Mouse (Mus musculus): Measurements from ENCODE around the gene Arid1b. TPM values are rescaled to one million over a fixed set of nuclear protein-coding genes. Genes with fewer than 3 reads are reported as not detected.

Arid1b gene
- total and polyA plus RNA-seq, 3 experiments: 6.1 to 12.4 (median 9.7) TPM

DNA sequence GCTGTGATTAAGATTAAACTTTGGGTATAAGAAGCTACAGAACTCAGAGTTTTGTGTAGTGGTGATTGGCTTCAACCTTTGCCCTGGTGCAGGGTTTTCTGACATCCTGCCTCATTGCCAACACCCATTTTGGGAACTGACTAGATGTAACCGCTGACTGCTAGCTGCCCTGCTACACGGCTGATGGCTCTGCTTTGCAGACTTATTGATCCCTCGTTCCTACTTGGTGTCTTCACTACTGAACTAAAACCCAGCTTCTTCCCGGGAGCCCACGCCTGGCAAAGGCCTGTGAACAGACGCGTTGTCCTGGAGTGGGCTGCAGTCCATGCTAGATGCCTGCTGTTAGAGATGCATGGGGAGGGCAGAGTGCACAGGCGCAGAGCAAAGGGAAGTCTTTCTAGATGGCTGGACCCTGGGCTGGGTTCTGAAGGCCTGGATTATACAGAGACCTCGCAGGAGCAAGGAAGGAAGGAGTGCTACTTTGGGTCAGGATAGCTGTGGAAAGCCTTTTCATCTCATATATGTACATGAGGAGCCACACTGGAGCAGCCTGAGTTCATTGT is 210.1 kb downstream of the Arid1b start:
- Histone ChIP-seq H3K27me3 (replicated peaks) (no peaks in the 10 kb centered on the region), H3K36me3 (replicated peaks in 1 of 2; ENCODE audit: control insufficient read depth in 1 of 2, insufficient read depth in 1 of 2, low read length in 1 of 2) (peaks cover 0 to 40% of the 10 kb centered on the region in 2 experiments), H3K4me2 (ENCODE audit: insufficient read depth, low read depth, poor library complexity, severe bottlenecking) (no peak overlapping the region), H3K4me3 (replicated peaks in 1 of 3; ENCODE audit: low read depth in 2 of 3, low read length in 2 of 3, poor library complexity in 1 of 3) (no peak overlapping the region), H3K79me2 (replicated peaks; ENCODE audit: control insufficient read depth, extremely low read depth, insufficient read depth, poor library complexity, severe bottlenecking) (no peaks in the 10 kb centered on the region), H3K27ac (ENCODE audit: insufficient read depth, low read depth) (no peak overlapping the region), H3K9ac (ENCODE audit: insufficient read depth, low read depth) (no peak overlapping the region), H3K4me1 (ENCODE audit: control insufficient read depth in 1 of 2, insufficient read depth in 2 of 2) (peaks cover 0 to 31% of the 10 kb centered on the region in 2 experiments; a peak in 3 of 4 replicates), H3K9me3 (replicated peaks; ENCODE audit: low read length) (no peaks in the 10 kb centered on the region)
- no peak for DNase-seq (ENCODE audit: extremely low read depth)
- TF ChIP-seq CHD2 (IDR thresholded peaks at IDR 0.05; ENCODE audit: low read length) (no peak), MYC (IDR thresholded peaks at IDR 0.05; ENCODE audit: low read depth, low read length) (no peak), MAX (IDR thresholded peaks at IDR 0.05; ENCODE audit: low read length) (no peak), ZNF384 (IDR thresholded peaks at IDR 0.05; ENCODE audit: low read depth, low read length) (no peak), ZMIZ1 (IDR thresholded peaks at IDR 0.05; ENCODE audit: low read depth, low read length) (no peak), CHD1 (IDR thresholded peaks at IDR 0.05; ENCODE audit: low read depth, low read length) (no peak), RAD21 (IDR thresholded peaks at IDR 0.05; ENCODE audit: low read depth, low read length) (no peak), HCFC1 (IDR thresholded peaks at IDR 0.05; ENCODE audit: low read depth, low read length) (no peak), MAFK (IDR thresholded peaks at IDR 0.05; ENCODE audit: insufficient replicate concordance, low read length) (no peak), POLR2AphosphoS2 (IDR thresholded peaks at IDR 0.05; ENCODE audit: low read depth, low read length) (no peak), RCOR1 (conservative IDR thresholded peaks at IDR 0.05; ENCODE audit: low read depth, low read length) (no peak)
- in situ Hi-C loops (cut with MboI; ENCODE audit: low pct_ligation_motif_present, low pct_unique_long_range_greater_than_20kb, low sequenced_read_pairs) (no loop called here), dilution Hi-C loops (cut with MboI; ENCODE audit: extremely low pct_ligation_motif_present, extremely low pct_unique_long_range_greater_than_20kb, low sequenced_read_pairs) (no loop called here)

DNA sequence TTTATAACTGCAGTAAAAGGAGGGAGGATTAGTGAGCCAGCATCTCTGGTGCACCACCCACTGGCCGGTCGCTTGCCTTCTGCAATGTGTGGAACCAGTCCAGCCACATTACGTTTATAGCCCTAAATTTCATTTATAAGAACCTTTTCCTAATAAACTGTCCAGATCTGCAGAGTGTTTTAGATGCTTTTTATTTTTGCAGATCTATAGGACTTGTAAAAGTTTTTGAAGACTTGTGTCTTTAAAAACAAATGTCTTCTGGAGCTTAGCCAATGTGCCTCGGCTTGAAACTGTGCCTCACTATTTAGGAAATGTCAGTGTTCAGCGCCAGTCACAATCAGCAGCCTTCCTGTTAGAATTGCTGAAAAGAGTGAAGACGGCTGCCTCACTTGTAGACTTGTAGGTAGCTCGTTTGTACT is 211.0 kb downstream of the Arid1b start:
- H3K9me3 ChIP-seq (replicated peaks; ENCODE audit: low read length): no peaks in the 10 kb centered on the region
- no peak for DNase-seq (ENCODE audit: extremely low read depth)
- TF ChIP-seq RCOR1 (conservative IDR thresholded peaks at IDR 0.05; ENCODE audit: low read depth, low read length): no peak
- no peak for TF ChIP-seq MYC (IDR thresholded peaks at IDR 0.05; ENCODE audit: low read depth, low read length)
- no peak for TF ChIP-seq TCF12 (IDR thresholded peaks at IDR 0.05; ENCODE audit: low read depth, low read length)
- TF ChIP-seq POLR2A (IDR thresholded peaks at IDR 0.05; ENCODE audit: low read depth, low read length): no peak
- no peak for TF ChIP-seq GABPA (IDR thresholded peaks at IDR 0.05; ENCODE audit: insufficient replicate concordance, low read depth, low read length)
- no peak for TF ChIP-seq ZNF384 (IDR thresholded peaks at IDR 0.05; ENCODE audit: low read depth, low read length)
- TF ChIP-seq IRF4 (IDR thresholded peaks at IDR 0.05; ENCODE audit: low read depth, low read length): no peak
- TF ChIP-seq CHD1 (IDR thresholded peaks at IDR 0.05; ENCODE audit: low read depth, low read length): no peak
- TF ChIP-seq HCFC1 (IDR thresholded peaks at IDR 0.05; ENCODE audit: low read depth, low read length): no peak
- TF ChIP-seq RAD21 (IDR thresholded peaks at IDR 0.05; ENCODE audit: low read depth, low read length): no peak
- TF ChIP-seq EP300 (IDR thresholded peaks at IDR 0.05; ENCODE audit: low read length): no peak
- no peak for TF ChIP-seq E2F4 (IDR thresholded peaks at IDR 0.05; ENCODE audit: insufficient replicate concordance, low read depth, low read length)
- no peak for TF ChIP-seq CHD2 (IDR thresholded peaks at IDR 0.05; ENCODE audit: low read length)
- no peak for TF ChIP-seq ELF1 (IDR thresholded peaks at IDR 0.05; ENCODE audit: low read depth, low read length)
- no peak for TF ChIP-seq NRF1 (IDR thresholded peaks at IDR 0.05; ENCODE audit: low read depth, low read length)
- TF ChIP-seq JUN (IDR thresholded peaks at IDR 0.05; ENCODE audit: insufficient read depth, low read depth, low read length): no peak
- no peak for TF ChIP-seq ETS1 (conservative IDR thresholded peaks at IDR 0.05; ENCODE audit: low read depth, low read length)
- TF ChIP-seq CTCF (conservative IDR thresholded peaks at IDR 0.05 in 1 of 2, IDR thresholded peaks at IDR 0.05 in 1 of 2; ENCODE audit: low read depth in 2 of 2, low read length in 2 of 2): no peak
- TF ChIP-seq MXI1 (IDR thresholded peaks at IDR 0.05; ENCODE audit: low read depth, low read length): no peak
- no peak overlapping the region for H3K27ac ChIP-seq (ENCODE audit: insufficient read depth, low read depth)
- no peak overlapping the region for H3K4me3 ChIP-seq (replicated peaks in 1 of 3; ENCODE audit: low read depth in 2 of 3, low read length in 2 of 3, poor library complexity in 1 of 3)
- dilution Hi-C loops (cut with MboI; ENCODE audit: extremely low pct_ligation_motif_present, extremely low pct_unique_long_range_greater_than_20kb, low sequenced_read_pairs): no loop called here
- in situ Hi-C loops (cut with MboI; ENCODE audit: low pct_ligation_motif_present, low pct_unique_long_range_greater_than_20kb, low sequenced_read_pairs): no loop called here
- H3K27me3 ChIP-seq (replicated peaks): no peaks in the 10 kb centered on the region
- no peak overlapping the region for H3K4me2 ChIP-seq (ENCODE audit: insufficient read depth, low read depth, poor library complexity, severe bottlenecking)
- no peaks in the 10 kb centered on the region for H3K79me2 ChIP-seq (replicated peaks; ENCODE audit: control insufficient read depth, extremely low read depth, insufficient read depth, poor library complexity, severe bottlenecking)
- peaks cover under 1 to 35% of the 10 kb centered on the region in 2 experiments; a peak in 3 of 4 replicates for H3K4me1 ChIP-seq (ENCODE audit: control insufficient read depth in 1 of 2, insufficient read depth in 2 of 2)
- H3K9ac ChIP-seq (ENCODE audit: insufficient read depth, low read depth): no peak overlapping the region
- H3K36me3 ChIP-seq (replicated peaks in 1 of 2; ENCODE audit: control insufficient read depth in 1 of 2, insufficient read depth in 1 of 2, low read length in 1 of 2): peaks cover 0 to 34% of the 10 kb centered on the region in 2 experiments

Data from CH12.LX (cell line).